Mouse (Mus musculus) MEL (cell line): ENCODE data around the gene Prpf38b.

ENCODE experiments used
- CTCF ChIP-seq, 3 experiments: IDR thresholded peaks in 2 of 3; conservative IDR thresholded peaks in 1 of 3; 2 replicates each; pipeline ENCODE4 v1.5.1; 2011 to 2012; ENCODE audit warnings: low read length in 3 of 3, low read depth in 2 of 3, mild to moderate bottlenecking in 2 of 3, improper control_type of control experiment in 1 of 3, inconsistent platforms in 1 of 3, mixed read lengths in 1 of 3, moderate library complexity in 1 of 3; ENCODE audit not compliant: control insufficient read depth in 1 of 3, insufficient read depth in 1 of 3, poor library complexity in 1 of 3, severe bottlenecking in 1 of 3
- ELF1 ChIP-seq: IDR thresholded peaks from 2 replicates; pipeline ENCODE4 v1.6.1; 2014; ENCODE audit warnings: low read depth, mild to moderate bottlenecking, inconsistent platforms, low read length, improper control_type of control experiment, moderate library complexity
- GATA1 ChIP-seq: IDR thresholded peaks from 2 replicates; pipeline ENCODE4 v1.6.1; 2011; ENCODE audit warnings: low read depth, low read length, improper control_type of control experiment
- NRF1 ChIP-seq: IDR thresholded peaks from 2 replicates; pipeline ENCODE4 v1.6.1; 2014; ENCODE audit warnings: low read depth, mild to moderate bottlenecking, inconsistent platforms, low read length, improper control_type of control experiment, moderate library complexity; ENCODE audit not compliant: poor library complexity, insufficient read depth, severe bottlenecking
- POLR2A ChIP-seq, 2 experiments: IDR thresholded peaks; 2 replicates each; pipeline ENCODE4 v1.6.1; 2011 to 2012; ENCODE audit warnings: low read length in 2 of 2, mild to moderate bottlenecking in 2 of 2, control low read depth in 1 of 2, improper control_type of control experiment in 1 of 2, low read depth in 1 of 2, moderate library complexity in 1 of 2; ENCODE audit not compliant: control insufficient read depth in 1 of 2, insufficient read depth in 1 of 2, poor library complexity in 1 of 2
- TCF12 ChIP-seq: IDR thresholded peaks from 2 replicates; pipeline ENCODE4 v1.6.1; 2014; ENCODE audit warnings: low read depth, mild to moderate bottlenecking, inconsistent platforms, low read length, improper control_type of control experiment, moderate library complexity
- ZC3H11A ChIP-seq: IDR thresholded peaks from 2 replicates; pipeline ENCODE4 v1.6.1; 2012; ENCODE audit warnings: low read depth, mild to moderate bottlenecking, inconsistent platforms, low read length, improper control_type of control experiment
- ZMIZ1 ChIP-seq: IDR thresholded peaks from 2 replicates; pipeline ENCODE4 v1.6.1; 2012; ENCODE audit warnings: low read depth, mild to moderate bottlenecking, inconsistent platforms, low read length, improper control_type of control experiment, moderate library complexity
- ZNF384 ChIP-seq: IDR thresholded peaks from 2 replicates; pipeline ENCODE4 v1.6.1; 2012; ENCODE audit warnings: low read depth, mild to moderate bottlenecking, inconsistent platforms, low read length, improper control_type of control experiment

- TF ChIP-seq NRF1 (no peak), CTCF (IDR thresholded peaks at IDR 0.05 in 2 of 3, conservative IDR thresholded peaks at IDR 0.05 in 1 of 3; ENCODE audit: control insufficient read depth in 1 of 3, insufficient read depth in 1 of 3, low read depth in 2 of 3, low read length in 3 of 3, poor library complexity in 1 of 3, severe bottlenecking in 1 of 3) (no peak), POLR2A (IDR thresholded peaks at IDR 0.05; ENCODE audit: control insufficient read depth in 1 of 2, insufficient read depth in 1 of 2, low read depth in 1 of 2, low read length in 2 of 2, poor library complexity in 1 of 2) (no peak), TCF12 (no peak), GATA1 (no peak), ZMIZ1 (no peak), ELF1 (no peak), ZNF384 (no peak), ZC3H11A (no peak)
Observed at GRCm38 (mm10) chr3:108939573-108939972, 28.0 kb upstream of the Prpf38b start, which contains the start of gene Henmt1.
